Mouse (Mus musculus) intestine, embryonic 15.5 days (tissue): ENCODE results near the gene Gm21797. TPM values are rescaled to one million over a fixed set of nuclear protein-coding genes. Genes with fewer than 3 reads are reported as not detected.
"Not testable (repeated sequence)": the region's sequence is repeated elsewhere in the genome, so short reads cannot be mapped to it uniquely, and the experiment has no call there.

ENCODE experiments used
- ATAC-seq: fragments of 200-750 bp; cut with Nextera tagmentation; 2 replicates; pipeline ENCODE4 v1.8.0; 2017; ENCODE audit warnings: moderate TSS enrichment, moderate library complexity
- H3K27ac ChIP-seq: fragments of 300-500 bp; sonication (generic); 2 replicates; pipeline ENCODE4 v1.5.1; 2015; ENCODE audit warnings: mild to moderate bottlenecking, inconsistent platforms
- H3K27me3 ChIP-seq: fragments of 300-500 bp; sonication (generic); replicated peaks from 2 replicates; pipeline ENCODE4 v1.6.1; 2015; ENCODE audit warnings: inconsistent platforms
- H3K36me3 ChIP-seq: fragments of 300-500 bp; sonication (generic); 2 replicates; pipeline ENCODE4 v1.6.1; 2015; ENCODE audit warnings: inconsistent platforms
- H3K4me1 ChIP-seq: fragments of 300-500 bp; sonication (generic); replicated peaks from 2 replicates; pipeline ENCODE4 v1.6.1; 2015; ENCODE audit warnings: inconsistent platforms
- H3K4me2 ChIP-seq: fragments of 300-500 bp; sonication (generic); replicated peaks from 2 replicates; pipeline ENCODE4 v1.6.1; 2015; ENCODE audit warnings: mild to moderate bottlenecking, inconsistent platforms
- H3K4me3 ChIP-seq: fragments of 300-500 bp; sonication (generic); replicated peaks from 2 replicates; pipeline ENCODE4 v1.5.1; 2015; ENCODE audit warnings: inconsistent platforms
- H3K9ac ChIP-seq: fragments of 300-500 bp; sonication (generic); 2 replicates; pipeline ENCODE4 v1.6.1; 2015; ENCODE audit warnings: inconsistent platforms
- H3K9me3 ChIP-seq: fragments of 300-500 bp; sonication (generic); 2 replicates; pipeline ENCODE4 v1.6.1; 2016; ENCODE audit warnings: inconsistent platforms
- WGBS: fragments of 180-500 bp; shearing (Covaris S2); methylation state at CpG from one replicate; pipeline ENCODE4 v1.1.7; 2015; 5-methylcytosine and 5-hydroxymethylcytosine counted together
- polyA plus RNA-seq: library from polyadenylated mRNA; unstranded; fragments of >200 nt; fragmentation: Nextera tagmentation; extraction: Ambion mirVana; gene quantifications from 2 replicates; pipeline ENCODE4 v1.2.1, GENCODE M21; 2015

Gene Gm21797
- polyA plus RNA-seq: not detected in 2 replicates

GRCm38 (mm10) chrY:40775665-40776064 is at the start of gene Gm21797:
Gene Gm21797 (minus strand): TSS chrY:40775765.
- WGBS: no CpG with 5 or more reads among the region's 3 CpGs
- not testable (repeated sequence) for H3K36me3 ChIP-seq, H3K27me3 ChIP-seq, H3K4me1 ChIP-seq, H3K9ac ChIP-seq, H3K4me2 ChIP-seq, H3K4me3 ChIP-seq, H3K27ac ChIP-seq, ATAC-seq, H3K9me3 ChIP-seq

GRCm38 (mm10) chrY:40804614-40805013 is 29.0 kb upstream of the Gm21797 start, which contains the start of gene Gm20795:
Gene Gm20795 (plus strand): TSS chrY:40804914.
- ATAC-seq, H3K27ac ChIP-seq, H3K36me3 ChIP-seq, H3K9ac ChIP-seq, H3K4me1 ChIP-seq, H3K27me3 ChIP-seq, H3K9me3 ChIP-seq, H3K4me3 ChIP-seq, H3K4me2 ChIP-seq: not testable (repeated sequence)

Other genes with a start within 250 kb of the Gm21797 start
- gene Gm21852, start 123.8 kb downstream of the Gm21797 start, polyA plus RNA-seq: not detected in 2 replicates
- gene Gm20795, start 29.1 kb upstream of the Gm21797 start, polyA plus RNA-seq: not detected in 2 replicates